Mouse (Mus musculus): ENCODE data around the gene Ldlrad2. TPM values are rescaled to one million over a fixed set of nuclear protein-coding genes. Genes with fewer than 3 reads are reported as not detected.
A peak's percentile ranks its signal among the peaks of the same experiment; 100 is the strongest.
"Not testable (repeated sequence)": the region's sequence is repeated elsewhere in the genome, so short reads cannot be mapped to it uniquely, and the experiment has no call there.

The Ldlrad2 gene
- total RNA-seq (2015) (not detected in 2 replicates), total RNA-seq (2017) (not detected in 2 replicates)

- ATAC-seq (replicated peaks; ENCODE audit: poor library complexity), result no peak
Observed at GRCm38 (mm10) chr4:137574469-137574868, at the start of gene Ldlrad2. Ldlrad2 (minus strand) TSS chr4:137574569.

GRCm38 (mm10) chr4:137622847-137623246 lies 48.5 kb upstream of the Ldlrad2 start:
- no peak for ATAC-seq (replicated peaks; ENCODE audit: poor library complexity)

GRCm38 (mm10) chr4:137610256-137610655 lies 35.9 kb upstream of the Ldlrad2 start:
- ATAC-seq (replicated peaks; ENCODE audit: poor library complexity), result peak; percentile 41

- peak; percentile 89 for ATAC-seq (replicated peaks; ENCODE audit: poor library complexity)
Observed at GRCm38 (mm10) chr4:137609702-137610101, 35.3 kb upstream of the Ldlrad2 start.

GRCm38 (mm10) chr4:137609281-137609680 lies 34.9 kb upstream of the Ldlrad2 start:
- no peak for ATAC-seq (replicated peaks; ENCODE audit: poor library complexity)

GRCm38 (mm10) chr4:137607023-137607422 lies 32.7 kb upstream of the Ldlrad2 start:
- ATAC-seq (replicated peaks; ENCODE audit: poor library complexity), result no peak

GRCm38 (mm10) chr4:137603449-137604171 lies 29.2 kb upstream of the Ldlrad2 start:
- ATAC-seq (replicated peaks; ENCODE audit: poor library complexity), result peak; percentile 78

GRCm38 (mm10) chr4:137598577-137598976 lies 24.2 kb upstream of the Ldlrad2 start:
- no peak for ATAC-seq (replicated peaks; ENCODE audit: poor library complexity)

- no peak for ATAC-seq (replicated peaks; ENCODE audit: poor library complexity)
Observed at GRCm38 (mm10) chr4:137597098-137597630, 22.8 kb upstream of the Ldlrad2 start.

GRCm38 (mm10) chr4:137594496-137595270 lies 20.3 kb upstream of the Ldlrad2 start:
- peak; percentile 32 for ATAC-seq (replicated peaks; ENCODE audit: poor library complexity)

- ATAC-seq (replicated peaks; ENCODE audit: poor library complexity), result peak; percentile 90
Observed at GRCm38 (mm10) chr4:137593601-137594495, 19.5 kb upstream of the Ldlrad2 start, which contains the start of gene Usp48. Usp48 (plus strand) TSS chr4:137593755.

- ATAC-seq (replicated peaks; ENCODE audit: poor library complexity), result no peak
Observed at GRCm38 (mm10) chr4:137590961-137591360, 16.6 kb upstream of the Ldlrad2 start.

GRCm38 (mm10) chr4:137589586-137589985 lies 15.2 kb upstream of the Ldlrad2 start:
- no peak for ATAC-seq (replicated peaks; ENCODE audit: poor library complexity)

GRCm38 (mm10) chr4:137589095-137589494 lies 14.7 kb upstream of the Ldlrad2 start:
- not testable (repeated sequence) for ATAC-seq (replicated peaks; ENCODE audit: poor library complexity)

- peak; percentile 73 for ATAC-seq (replicated peaks; ENCODE audit: poor library complexity)
Observed at GRCm38 (mm10) chr4:137581815-137582214, 7.4 kb upstream of the Ldlrad2 start.

- ATAC-seq (replicated peaks; ENCODE audit: poor library complexity), result no peak
Observed at GRCm38 (mm10) chr4:137580299-137580698, 5.9 kb upstream of the Ldlrad2 start.

GRCm38 (mm10) chr4:137579789-137580188 lies 5.4 kb upstream of the Ldlrad2 start:
- ATAC-seq (replicated peaks; ENCODE audit: poor library complexity), result no peak

GRCm38 (mm10) chr4:137578181-137578845 lies 3.9 kb upstream of the Ldlrad2 start:
- ATAC-seq (replicated peaks; ENCODE audit: poor library complexity), result peak; percentile 87

- ATAC-seq (replicated peaks; ENCODE audit: poor library complexity), result no peak
Observed at GRCm38 (mm10) chr4:137577486-137577885, 3.1 kb upstream of the Ldlrad2 start.

GRCm38 (mm10) chr4:137569873-137570272 lies 4.5 kb downstream of the Ldlrad2 start:
- ATAC-seq (replicated peaks; ENCODE audit: poor library complexity), result no peak
